Mouse (Mus musculus) retina, embryonic 14.5 days (tissue): ENCODE measurements around the gene Tmem131l.

Source experiments
- DNase-seq: peaks from one replicate; pipeline ENCODE4 v3.0.0-alpha.2; 2015; ENCODE audit warnings: low spot score

Gene Tmem131l

GRCm38 (mm10) chr3:84046206-84046605, 6.2 kb upstream of the Tmem131l start:
- no peak for DNase-seq

GRCm38 (mm10) chr3:84041739-84042138, 1.8 kb upstream of the Tmem131l start:
- no peak for DNase-seq

GRCm38 (mm10) chr3:84040476-84041082, 604 bp upstream of the Tmem131l start:
- DNase-seq = no peak

GRCm38 (mm10) chr3:84038981-84039645, 862 bp downstream of the Tmem131l start:
- peak; percentile 57 for DNase-seq

GRCm38 (mm10) chr3:84038126-84038525, 1.8 kb downstream of the Tmem131l start:
- no peak for DNase-seq

GRCm38 (mm10) chr3:84037536-84037935, 2.4 kb downstream of the Tmem131l start:
- DNase-seq = no peak

GRCm38 (mm10) chr3:84036866-84037265, 3.1 kb downstream of the Tmem131l start:
- DNase-seq = no peak

GRCm38 (mm10) chr3:84035728-84036364, 4.1 kb downstream of the Tmem131l start:
- no peak for DNase-seq

GRCm38 (mm10) chr3:84034115-84034780, 5.7 kb downstream of the Tmem131l start:
- no peak for DNase-seq

- DNase-seq = no peak
Observed at GRCm38 (mm10) chr3:84032933-84033730, 6.8 kb downstream of the Tmem131l start.

GRCm38 (mm10) chr3:84032419-84032818, 7.6 kb downstream of the Tmem131l start:
- DNase-seq = no peak

- no peak for DNase-seq
Observed at GRCm38 (mm10) chr3:84031216-84031615, 8.8 kb downstream of the Tmem131l start.

GRCm38 (mm10) chr3:84028968-84029367, 11.0 kb downstream of the Tmem131l start:
- no peak for DNase-seq

- no peak for DNase-seq
Observed at GRCm38 (mm10) chr3:84027691-84028159, 12.2 kb downstream of the Tmem131l start.

GRCm38 (mm10) chr3:84024512-84025072, 15.4 kb downstream of the Tmem131l start:
- DNase-seq = no peak

GRCm38 (mm10) chr3:84022723-84023122, 17.3 kb downstream of the Tmem131l start:
- DNase-seq = peak; percentile 23

GRCm38 (mm10) chr3:84022201-84022584, 17.8 kb downstream of the Tmem131l start:
- DNase-seq = no peak

GRCm38 (mm10) chr3:84021217-84022200, 18.5 kb downstream of the Tmem131l start:
- DNase-seq = no peak

- no peak for DNase-seq
Observed at GRCm38 (mm10) chr3:84020528-84020927, 19.4 kb downstream of the Tmem131l start.

GRCm38 (mm10) chr3:84015484-84016016, 24.4 kb downstream of the Tmem131l start:
- DNase-seq = no peak
